ENCODE assay signal across 8 mouse cellular contexts in the genomic region with DNA sequence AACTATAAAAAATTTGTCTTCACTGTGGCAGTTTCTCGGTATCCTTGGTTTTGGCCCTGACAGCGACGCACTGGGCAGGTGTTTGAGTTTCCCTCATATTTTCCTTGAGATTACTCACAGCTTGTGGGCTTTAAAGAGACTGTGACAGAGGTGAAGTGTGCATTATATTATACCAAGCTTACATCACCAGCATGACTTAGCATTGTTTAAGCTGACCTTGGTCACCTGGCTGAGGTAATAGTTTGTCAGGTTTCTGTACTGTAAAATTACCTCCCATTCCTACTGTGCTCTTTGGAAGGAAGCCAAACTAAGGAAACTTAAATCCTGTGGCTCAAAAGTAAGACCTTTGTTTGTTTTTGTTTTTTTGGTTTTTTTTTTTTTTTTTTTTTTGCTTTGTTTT.
DNase-seq lines count a peak whose midpoint lies in the region; ATAC-seq and TF ChIP-seq lines count a peak whose summit lies in the region.

No protein-coding gene starts in this region.

- H3K79me2 ChIP-seq in MEL (ENCODE audit: control insufficient read depth, insufficient read depth, low read length, poor library complexity): peaks cover 8% of the 10 kb centered on the region

- H3K27ac ChIP-seq in heart, embryonic 14.5 days (replicated peaks in 1 of 2; ENCODE audit: control insufficient read depth in 1 of 2, insufficient read depth in 1 of 2, low read depth in 2 of 2, low read length in 2 of 2): peak overlapping the region; percentile 9 to 99; a peak in 3 of 4 replicates
- H3K27ac ChIP-seq in MEL (ENCODE audit: control insufficient read depth, low read depth, low read length): peak overlapping the region; percentile 64
- H3K27ac ChIP-seq in hindbrain, embryonic 15.5 days (replicated peaks): no peak overlapping the region
- H3K27ac ChIP-seq in midbrain, embryonic 13.5 days: no peak overlapping the region; the same call in 1 of the 2 replicates

- WGBS in heart, embryonic 14.5 days: 57% methylated on average over 3 of the region's 3 CpGs
- 60% methylated on average over 3 of the region's 3 CpGs for WGBS in hindbrain, embryonic 15.5 days
- 50% methylated on average over 3 of the region's 3 CpGs for WGBS in midbrain, embryonic 13.5 days

- peak overlapping the region; percentile 80 for H3K9ac ChIP-seq in heart, embryonic 14.5 days (ENCODE audit: low read length)
- H3K9ac ChIP-seq in MEL (ENCODE audit: control insufficient read depth, low read depth, low read length, poor library complexity, severe bottlenecking): peak overlapping the region; percentile 29
- no peak overlapping the region for H3K9ac ChIP-seq in hindbrain, embryonic 15.5 days
- H3K9ac ChIP-seq in midbrain, embryonic 13.5 days (replicated peaks): 0 out of 2 replicates have a peak overlapping the region, but pooled peaks have one; percentile 24

- peak overlapping the region in 1 of 2 experiments; percentile 56; a peak in 2 of 4 replicates for H3K4me3 ChIP-seq in heart, embryonic 14.5 days (ENCODE audit: control insufficient read depth in 1 of 2, insufficient read depth in 1 of 2, low read depth in 1 of 2, low read length in 2 of 2)
- H3K4me3 ChIP-seq in MEL (ENCODE audit: control insufficient read depth in 1 of 2, insufficient read depth in 1 of 2, low read depth in 2 of 2, low read length in 2 of 2): peak overlapping the region in 1 of 2 experiments; percentile 2; a peak in 1 of 4 replicates
- H3K4me3 ChIP-seq in hindbrain, embryonic 15.5 days: no peak overlapping the region
- H3K4me3 ChIP-seq in midbrain, embryonic 13.5 days (replicated peaks): peak overlapping the region; percentile 51; the same call in 1 of the 2 replicates

- H3K4me1 ChIP-seq in heart, embryonic 14.5 days (ENCODE audit: control insufficient read depth in 2 of 2, insufficient read depth in 2 of 2, low read length in 2 of 2): peaks cover 13 to 37% of the 10 kb centered on the region in 2 experiments
- peaks cover 7 to 17% of the 10 kb centered on the region in 2 experiments; a peak in 3 of 4 replicates for H3K4me1 ChIP-seq in MEL (ENCODE audit: control insufficient read depth in 1 of 2, insufficient read depth in 2 of 2, low read length in 2 of 2)
- H3K4me1 ChIP-seq in hindbrain, embryonic 15.5 days (replicated peaks): peaks cover 41% of the 10 kb centered on the region
- H3K4me1 ChIP-seq in midbrain, embryonic 13.5 days (replicated peaks): peaks cover 43% of the 10 kb centered on the region

- no peak for DNase-seq in heart, postnatal 4 days
- no peak for DNase-seq in MEL (ENCODE audit: low read depth, low spot score)
- DNase-seq in cerebellum, adult 18-20 months: no peak
- no peak for DNase-seq in thymus, postnatal 36 days
- DNase-seq in kidney, adult 9 months: no peak

- H3K4me2 ChIP-seq in heart, embryonic 14.5 days (ENCODE audit: low read length): peak overlapping the region; percentile 77
- H3K4me2 ChIP-seq in hindbrain, embryonic 15.5 days: peak overlapping the region; percentile 77
- peak overlapping the region; percentile 78 for H3K4me2 ChIP-seq in midbrain, embryonic 13.5 days (replicated peaks)

- no peak for TF ChIP-seq RAD21 in MEL (IDR thresholded peaks at IDR 0.05; ENCODE audit: low read depth, low read length)

- no peak for TF ChIP-seq CTCF in MEL (IDR thresholded peaks at IDR 0.05 in 2 of 3, conservative IDR thresholded peaks at IDR 0.05 in 1 of 3; ENCODE audit: control insufficient read depth in 1 of 3, insufficient read depth in 1 of 3, low read depth in 2 of 3, low read length in 3 of 3, poor library complexity in 1 of 3, severe bottlenecking in 1 of 3)

- TF ChIP-seq EP300 in MEL (IDR thresholded peaks at IDR 0.05; ENCODE audit: low read depth in 1 of 2, low read length in 2 of 2): no peak

- ATAC-seq in heart, embryonic 14.5 days (ENCODE audit: insufficient number of reproducible peaks, insufficient read depth, low FRiP score, low read depth): no peak
- no peak for ATAC-seq in hindbrain, embryonic 15.5 days (ENCODE audit: low FRiP score, low read depth)
- ATAC-seq in midbrain, embryonic 13.5 days: no peak

- no peaks in the 10 kb centered on the region for H3K27me3 ChIP-seq in heart, embryonic 14.5 days (ENCODE audit: control insufficient read depth, insufficient read depth, low read length)
- H3K27me3 ChIP-seq in MEL (ENCODE audit: control insufficient read depth in 1 of 2, insufficient read depth in 2 of 2, low read length in 2 of 2): no peaks in the 10 kb centered on the region
- H3K27me3 ChIP-seq in hindbrain, embryonic 15.5 days: no peaks in the 10 kb centered on the region
- no peaks in the 10 kb centered on the region for H3K27me3 ChIP-seq in midbrain, embryonic 13.5 days

- no peak for TF ChIP-seq POLR2A in MEL (IDR thresholded peaks at IDR 0.05; ENCODE audit: control insufficient read depth in 1 of 2, insufficient read depth in 1 of 2, low read depth in 1 of 2, low read length in 2 of 2, poor library complexity in 1 of 2)

- H3K36me3 ChIP-seq in heart, embryonic 14.5 days (ENCODE audit: control insufficient read depth, insufficient read depth, low read length): peaks cover 26% of the 10 kb centered on the region
- H3K36me3 ChIP-seq in MEL (ENCODE audit: control insufficient read depth in 1 of 2, insufficient read depth in 2 of 2, low read length in 2 of 2): peaks cover 0 to 13% of the 10 kb centered on the region in 2 experiments; a peak in 2 of 4 replicates
- peaks cover 11% of the 10 kb centered on the region; the same call in 1 of the 2 replicates for H3K36me3 ChIP-seq in hindbrain, embryonic 15.5 days
- peaks cover 14% of the 10 kb centered on the region; the same call in 1 of the 2 replicates for H3K36me3 ChIP-seq in midbrain, embryonic 13.5 days

- H3K9me3 ChIP-seq in heart, embryonic 14.5 days (ENCODE audit: control insufficient read depth, low read length): no peaks in the 10 kb centered on the region
- no peaks in the 10 kb centered on the region for H3K9me3 ChIP-seq in MEL (replicated peaks; ENCODE audit: insufficient read depth, low read length)
- no peaks in the 10 kb centered on the region for H3K9me3 ChIP-seq in hindbrain, embryonic 15.5 days
- H3K9me3 ChIP-seq in midbrain, embryonic 13.5 days: no peaks in the 10 kb centered on the region

TF ChIP-seq in MEL, 35 proteins besides CTCF, POLR2A, EP300 and RAD21:
- TF ChIP-seq CHD1 (IDR thresholded peaks at IDR 0.05; ENCODE audit: low read depth, low read length) (0 out of 2 replicates have a peak, but pooled peaks have one; percentile 80), ETS1 (IDR thresholded peaks at IDR 0.05; ENCODE audit: low read depth, low read length) (peak; percentile 39; the same call in 1 of the 2 replicates), MXI1 (IDR thresholded peaks at IDR 0.05; ENCODE audit: low read depth, low read length) (peak; percentile 36; the same call in 1 of the 2 replicates), POLR2AphosphoS5 (IDR thresholded peaks at IDR 0.05; ENCODE audit: borderline replicate concordance, low read depth, low read length) (no peak), ZC3H11A (IDR thresholded peaks at IDR 0.05; ENCODE audit: low read depth, low read length) (no peak), GATA1 (IDR thresholded peaks at IDR 0.05; ENCODE audit: low read depth, low read length) (no peak)

Comparison
In these comparisons a context has a peak if more than half of its experiments do, and no peak if none do; other contexts are left out.
1. H3K27ac ChIP-seq: peak in heart, embryonic 14.5 days (2 of 2) and MEL (single experiment); none in hindbrain, embryonic 15.5 days (single experiment) and midbrain, embryonic 13.5 days (single experiment).
2. Peak in every context shown above with its lines, with median percentiles within 50 percentile points of each other: H3K4me2 ChIP-seq.